Mouse (Mus musculus): Measurements from ENCODE around the gene Rnasel. TPM values are rescaled to one million over a fixed set of nuclear protein-coding genes. Genes with fewer than 3 reads are reported as not detected.

Rnasel gene
- polyA plus RNA-seq, 1 experiment from 2014 or later, result 23.7 TPM

DNA sequence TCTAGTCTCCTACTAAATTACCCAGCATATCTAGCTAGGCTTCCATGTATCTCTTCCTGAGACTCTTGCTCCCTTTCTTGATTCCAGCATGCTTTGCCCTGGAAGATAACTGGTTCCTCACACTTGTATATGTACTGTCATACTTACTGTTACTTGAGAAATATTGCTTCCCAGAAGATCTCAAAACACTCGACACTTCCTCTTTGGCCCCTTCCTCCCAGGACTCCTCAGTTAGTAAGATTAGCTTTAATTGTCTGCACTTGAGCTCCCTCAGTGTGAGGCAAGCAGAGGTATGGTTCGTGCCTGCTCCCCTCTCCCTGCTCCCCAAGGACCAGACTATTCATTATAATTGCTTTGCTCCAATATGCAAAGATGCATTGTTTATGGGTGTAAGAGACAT lies 41.5 kb downstream of the Rnasel start:
- WGBS, result 63% methylated on average over 2 of the region's 2 CpGs

GRCm38 (mm10) chr1:153794241-153794640 lies 45.0 kb downstream of the Rnasel start:
- Histone ChIP-seq H3K36me3 (no peaks in the 10 kb centered on the region), H3K27ac (no peak overlapping the region), H3K4me1 (replicated peaks) (no peaks in the 10 kb centered on the region), H3K27me3 (ENCODE audit: insufficient read depth, poor library complexity, severe bottlenecking) (no peaks in the 10 kb centered on the region), H3K4me3 (no peak overlapping the region), H3K9me3 (no peaks in the 10 kb centered on the region)
- WGBS, result 87% methylated on average over 3 of the region's 3 CpGs
- DNase-seq (ENCODE audit: low spot score), result no peak

More for the DNA sequence above, 41.5 kb downstream of the Rnasel start:
- Histone ChIP-seq H3K27ac (no peak overlapping the region), H3K36me3 (no peaks in the 10 kb centered on the region), H3K9me3 (no peaks in the 10 kb centered on the region), H3K27me3 (ENCODE audit: insufficient read depth, poor library complexity, severe bottlenecking) (no peaks in the 10 kb centered on the region), H3K4me1 (replicated peaks) (no peaks in the 10 kb centered on the region), H3K4me3 (no peak overlapping the region)
- DNase-seq (ENCODE audit: low spot score), result no peak

- no peak overlapping the region for H3K27ac ChIP-seq
- WGBS, result 92% methylated on average over 7 of the region's 7 CpGs
- H3K9me3 ChIP-seq, result no peaks in the 10 kb centered on the region
- H3K36me3 ChIP-seq, result no peaks in the 10 kb centered on the region
- no peak for DNase-seq (ENCODE audit: low spot score)
- H3K4me3 ChIP-seq, result no peak overlapping the region
- no peaks in the 10 kb centered on the region for H3K4me1 ChIP-seq (replicated peaks)
- H3K27me3 ChIP-seq (ENCODE audit: insufficient read depth, poor library complexity, severe bottlenecking), result no peaks in the 10 kb centered on the region
Measured at GRCm38 (mm10) chr1:153802691-153803090, 53.5 kb downstream of the Rnasel start.

- no peaks in the 10 kb centered on the region for H3K9me3 ChIP-seq
- no peak overlapping the region for H3K27ac ChIP-seq
- H3K4me1 ChIP-seq (replicated peaks), result no peaks in the 10 kb centered on the region
- H3K36me3 ChIP-seq, result no peaks in the 10 kb centered on the region
- DNase-seq (ENCODE audit: low spot score), result no peak
- no peaks in the 10 kb centered on the region for H3K27me3 ChIP-seq (ENCODE audit: insufficient read depth, poor library complexity, severe bottlenecking)
- WGBS, result 83% methylated on average over 8 of the region's 8 CpGs
- no peak overlapping the region for H3K4me3 ChIP-seq
Measured at GRCm38 (mm10) chr1:153803530-153803929, 54.3 kb downstream of the Rnasel start.

- Histone ChIP-seq H3K9me3 (no peaks in the 10 kb centered on the region), H3K4me3 (no peak overlapping the region), H3K27ac (no peak overlapping the region), H3K27me3 (ENCODE audit: insufficient read depth, poor library complexity, severe bottlenecking) (no peaks in the 10 kb centered on the region), H3K36me3 (no peaks in the 10 kb centered on the region), H3K4me1 (replicated peaks) (no peaks in the 10 kb centered on the region)
- WGBS, result 54% methylated on average over 13 of the region's 13 CpGs
- peak; percentile 38 for DNase-seq (ENCODE audit: low spot score)
Measured at GRCm38 (mm10) chr1:153807390-153807993, 58.3 kb downstream of the Rnasel start.

Other genes with a start within 250 kb of the Rnasel start
- 15.5 and 17.8 TPM in 2 replicates for gene Npl, start 199.4 kb upstream of the Rnasel start, polyA plus RNA-seq (2016; fragmentation: Nextera tagmentation; extraction: Ambion mirVana)
- 4.9 and 8.9 TPM in 2 replicates for gene Rgs8, start 96.4 kb upstream of the Rnasel start, polyA plus RNA-seq (2016; fragmentation: Nextera tagmentation; extraction: Ambion mirVana)
- 18.9 and 21.1 TPM in 2 replicates for gene Rgs16, start 9.1 kb upstream of the Rnasel start, polyA plus RNA-seq (2016; fragmentation: Nextera tagmentation; extraction: Ambion mirVana)
- gene Rgsl1, start 94.7 kb downstream of the Rnasel start, polyA plus RNA-seq (2016; fragmentation: Nextera tagmentation; extraction: Ambion mirVana), result 0.10 TPM in 1 of 2 replicates, not detected in the other
- 0.56 and 0.58 TPM in 2 replicates for gene Teddm1b, start 124.9 kb downstream of the Rnasel start, polyA plus RNA-seq (2016; fragmentation: Nextera tagmentation; extraction: Ambion mirVana)
- not detected in 2 replicates for gene Teddm1a, start 142.3 kb downstream of the Rnasel start, polyA plus RNA-seq (2016; fragmentation: Nextera tagmentation; extraction: Ambion mirVana)
- gene Glul, start 150.5 kb downstream of the Rnasel start, polyA plus RNA-seq (2016; fragmentation: Nextera tagmentation; extraction: Ambion mirVana), result 128 and 133 TPM in 2 replicates
- 0.46 and 0.56 TPM in 2 replicates for gene Teddm2, start 150.8 kb downstream of the Rnasel start, polyA plus RNA-seq (2016; fragmentation: Nextera tagmentation; extraction: Ambion mirVana)

All from hindbrain, embryonic 10.5 days (tissue).